20 mouse cellular contexts compared by ENCODE assay signal in genomic region chr8:111951936-111952335, GRCm38 (mm10). TPM values are rescaled to one million over a fixed set of nuclear protein-coding genes. Genes with fewer than 3 reads are reported as not detected.
DNase-seq lines count a peak whose midpoint lies in the region; TF ChIP-seq lines count a peak whose summit lies in the region.
"Had no signal": no experiment of that assay in that cellular context is flagged by ENCODE, and none has a peak within 500 bp of the region (broad histone marks: within the 10 kb centered on the region; RNA-seq: fewer than 3 reads in every experiment).

No protein-coding gene starts in this region.

- peaks cover 30% of the 10 kb centered on the region for H3K36me3 ChIP-seq in ES-E14 (ENCODE audit: control insufficient read depth, insufficient read depth, low read length, poor library complexity, severe bottlenecking)

- H3K27ac ChIP-seq in ES-E14 (ENCODE audit: insufficient read depth, low read depth, low read length, poor library complexity, severe bottlenecking) = peak overlapping the region; percentile 3; the same call in 1 of the 2 replicates
- H3K27ac ChIP-seq: embryonic facial prominence, embryonic 15.5 days; forebrain, embryonic 10.5 days; heart, embryonic 13.5 days; hindbrain, embryonic 13.5 days had no signal

- peaks cover 4 to 8% of the 10 kb centered on the region in 2 experiments; a peak in 3 of 4 replicates for H3K4me1 ChIP-seq in ES-E14 (ENCODE audit: control insufficient read depth in 2 of 2, insufficient read depth in 2 of 2, low read length in 2 of 2, poor library complexity in 1 of 2)
- H3K4me1 ChIP-seq: forebrain, embryonic 10.5 days; heart, embryonic 13.5 days; hindbrain, embryonic 13.5 days had no signal

- no peak overlapping the region for H3K9ac ChIP-seq in ES-E14 (ENCODE audit: insufficient read depth, low read depth, low read length, poor library complexity, severe bottlenecking)
- H3K9ac ChIP-seq: embryonic facial prominence, embryonic 15.5 days; heart, embryonic 13.5 days; hindbrain, embryonic 13.5 days had no signal

- no peak for DNase-seq in ES-E14 (ENCODE audit: low read depth, low spot score)
- peak; percentile 78 for DNase-seq in cerebellum, adult 11-12 months
- peak; percentile 81 for DNase-seq in cerebellum, adult 9-10 months
- peak; percentile 77 to 80 for DNase-seq in cerebellum, postnatal 25 days
- DNase-seq in T-cell, adult 2 months (ENCODE audit: low spot score) = no peak
- DNase-seq in heart, postnatal 4 days = no peak
- no peak for DNase-seq in urinary bladder, postnatal 4 days (ENCODE audit: low spot score in 2 of 2)
- DNase-seq: adrenal gland, adult 2 months; adrenal gland, postnatal 25 days; embryo, embryonic 11 days; gastrocnemius, postnatal 36 days; heart, postnatal 36 days; kidney, adult 8-10 months had no signal

- no peaks in the 10 kb centered on the region for H3K9me3 ChIP-seq in ES-E14 (ENCODE audit: control insufficient read depth, insufficient read depth, low read depth, low read length)
- H3K9me3 ChIP-seq: embryonic facial prominence, embryonic 15.5 days; forebrain, embryonic 10.5 days; heart, embryonic 13.5 days; hindbrain, embryonic 13.5 days had no signal

- in situ Hi-C loops in ES-E14 (cut with MboI; ENCODE audit: low sequenced_read_pairs in 2 of 2, unreplicated experiment in 2 of 2) = no loop called here

- H3K4me3 ChIP-seq in ES-E14 (ENCODE audit: insufficient read depth in 1 of 2, low read depth in 1 of 2, low read length in 2 of 2, poor library complexity in 1 of 2, severe bottlenecking in 1 of 2) = no peak overlapping the region
- H3K4me3 ChIP-seq: embryonic facial prominence, embryonic 15.5 days; erythroblast, embryonic 14.5 days; forebrain, embryonic 10.5 days; heart, embryonic 13.5 days; hindbrain, embryonic 13.5 days had no signal

TF ChIP-seq in ES-E14, 5 proteins besides CTCF, POLR2A, EP300 and RAD21:
- TF ChIP-seq CHD2 (IDR thresholded peaks at IDR 0.05; ENCODE audit: low read depth, low read length) = no peak
- no peak for TF ChIP-seq ZNF384 (IDR thresholded peaks at IDR 0.05; ENCODE audit: low read depth, low read length)
- no peak for TF ChIP-seq ZC3H11A (IDR thresholded peaks at IDR 0.05; ENCODE audit: borderline replicate concordance, low read depth, low read length)
TF ChIP-seq in ES-E14: peak in this region for 0.

RNA-seq across cellular contexts. Expression of gene Gabarapl2, which starts 11.4 kb away (rescaled TPM):
- total RNA-seq in ES-E14 (2012; rRNA removed) = 112 and 255 TPM in 2 replicates
- total RNA-seq in heart, postnatal 4 days (2021) = 100 to 1,000 TPM; 104 to 105 TPM

RNA-seq across cellular contexts. Expression of gene Tmem231, which starts 18.3 kb away (rescaled TPM):
- 30.3 and 38.5 TPM in 2 replicates for total RNA-seq in ES-E14 (2012; rRNA removed)
- total RNA-seq in heart, postnatal 4 days (2021) = 1 to 10 TPM; 1.9 to 2.9 TPM

RNA-seq across cellular contexts. Expression of gene Adat1, which starts 40.2 kb away (rescaled TPM):
- 11.0 and 14.6 TPM in 2 replicates for total RNA-seq in ES-E14 (2012; rRNA removed)
- 1 to 10 TPM; 1.4 to 1.5 TPM for total RNA-seq in heart, postnatal 4 days (2021)

RNA-seq across cellular contexts. Expression of gene Chst5, which starts 41.7 kb away (rescaled TPM):
- 4.0 and 4.4 TPM in 2 replicates for total RNA-seq in ES-E14 (2012; rRNA removed)
- total RNA-seq in heart, postnatal 4 days (2021) = not detected
- total RNA-seq: adrenal gland, adult 2 months; adrenal gland, postnatal 25 days; common myeloid progenitor, adult 5-6 weeks; gastrocnemius, adult 8-10 months; heart, postnatal 36 days had no signal

RNA-seq across cellular contexts. Expression of gene Kars, which starts 59.2 kb away (rescaled TPM):
- 218 and 267 TPM in 2 replicates for total RNA-seq in ES-E14 (2012; rRNA removed)
- 100 to 1,000 TPM; 100 to 105 TPM for total RNA-seq in heart, postnatal 4 days (2021)

Comparison
In these comparisons a context has a peak if more than half of its experiments do, and no peak if none do; other contexts are left out.
1. DNase-seq: peak in cerebellum, adult 11-12 months (single experiment), cerebellum, adult 9-10 months (single experiment) and cerebellum, postnatal 25 days (2 of 2); none in ES-E14 (single experiment), T-cell, adult 2 months (single experiment), heart, postnatal 4 days (single experiment) and urinary bladder, postnatal 4 days (0 of 2).